Mouse (Mus musculus): ENCODE measurements around the gene Bax.
A peak's percentile ranks its signal among the peaks of the same experiment; 100 is the strongest.
"Not testable (repeated sequence)": the region's sequence is repeated elsewhere in the genome, so short reads cannot be mapped to it uniquely, and the experiment has no call there.

The Bax gene

DNA sequence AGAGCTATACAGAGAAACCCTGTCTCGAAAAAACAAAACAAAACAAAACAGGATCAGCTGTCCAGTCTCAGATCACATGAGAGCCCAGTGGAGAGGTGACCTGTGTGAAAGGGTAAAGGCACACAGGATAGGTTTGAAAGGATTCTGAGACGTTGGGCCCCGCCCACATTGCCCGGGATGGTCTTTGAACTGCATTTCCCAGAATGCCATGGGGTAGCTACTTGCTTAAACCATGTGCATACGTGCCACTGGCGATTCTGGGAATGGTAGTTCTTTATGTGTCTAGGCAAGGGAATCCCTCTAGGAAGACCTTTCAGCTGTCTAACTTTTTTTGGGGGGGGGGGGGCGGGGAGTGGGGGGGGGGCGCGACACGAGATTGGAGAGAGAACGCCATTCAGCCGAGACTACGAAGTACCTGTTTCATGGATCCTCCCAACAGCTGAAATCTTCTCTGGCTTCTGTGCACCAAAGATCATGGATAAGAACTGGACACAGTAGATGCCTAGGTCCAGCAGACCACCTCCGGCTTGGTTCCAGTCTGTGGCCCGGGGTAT lies 14.8 kb upstream of the Bax start, which contains the start of gene Tulp2:
TSS of gene Tulp2 (plus strand) at position 504 of the 554 bp plus-strand sequence.
- peak; percentile 84 for DNase-seq (ENCODE audit: low spot score)

DNA sequence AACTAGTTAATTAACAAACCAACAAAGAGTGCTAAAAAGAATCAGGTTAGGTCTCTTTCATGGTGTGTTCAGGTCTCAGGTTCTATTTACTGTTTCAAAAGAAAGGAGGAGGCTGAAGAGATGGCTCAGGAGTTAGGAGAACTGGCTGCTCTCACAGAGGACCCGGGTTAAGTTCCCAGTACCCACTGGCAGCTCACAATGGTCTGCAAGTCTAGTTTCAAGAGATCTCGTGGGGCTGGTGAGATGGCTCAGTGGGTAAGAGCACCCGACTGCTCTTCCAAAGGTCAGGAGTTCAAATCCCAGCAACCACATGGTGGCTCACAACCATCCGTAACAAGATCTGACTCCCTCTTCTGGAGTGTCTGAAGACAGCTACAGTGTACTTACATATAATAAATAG lies 13.6 kb upstream of the Bax start:
- DNase-seq (ENCODE audit: low spot score) = not testable (repeated sequence)

GRCm38 (mm10) chr7:45478774-45479173 lies 12.1 kb upstream of the Bax start:
- no peak for DNase-seq (ENCODE audit: low spot score)

- DNase-seq (ENCODE audit: low spot score) = peak; percentile 81
Measured at GRCm38 (mm10) chr7:45477003-45477402, 10.3 kb upstream of the Bax start.

- DNase-seq (ENCODE audit: low spot score) = no peak
Measured at GRCm38 (mm10) chr7:45476453-45476852, 9.8 kb upstream of the Bax start.

GRCm38 (mm10) chr7:45475291-45475969 lies 8.7 kb upstream of the Bax start:
- DNase-seq (ENCODE audit: low spot score) = no peak

DNA sequence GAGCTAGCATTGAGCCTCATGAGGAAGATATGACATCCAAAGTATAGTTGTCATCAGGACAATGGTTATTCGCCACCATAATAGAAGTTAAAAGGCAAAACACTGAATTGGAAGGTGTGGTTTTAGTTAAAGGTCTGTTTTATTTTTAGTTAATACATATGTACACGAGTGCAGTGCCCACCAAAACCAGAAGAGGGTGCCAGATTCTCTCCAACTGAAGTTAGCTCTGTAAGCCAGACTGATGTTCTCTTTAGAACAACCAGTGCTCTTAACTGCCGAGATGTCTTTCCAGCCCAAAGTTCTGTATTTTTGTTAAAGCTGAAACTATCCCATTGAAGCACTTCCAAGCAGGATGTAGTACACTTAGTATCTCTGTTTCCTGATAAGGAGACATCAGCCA lies 4.2 kb upstream of the Bax start:
- DNase-seq (ENCODE audit: low spot score) = peak; percentile 92

GRCm38 (mm10) chr7:45467090-45467670 lies 482 bp upstream of the Bax start:
- DNase-seq (ENCODE audit: low spot score) = no peak

GRCm38 (mm10) chr7:45465549-45465948 lies 1.1 kb downstream of the Bax start:
- DNase-seq (ENCODE audit: low spot score) = no peak

DNA sequence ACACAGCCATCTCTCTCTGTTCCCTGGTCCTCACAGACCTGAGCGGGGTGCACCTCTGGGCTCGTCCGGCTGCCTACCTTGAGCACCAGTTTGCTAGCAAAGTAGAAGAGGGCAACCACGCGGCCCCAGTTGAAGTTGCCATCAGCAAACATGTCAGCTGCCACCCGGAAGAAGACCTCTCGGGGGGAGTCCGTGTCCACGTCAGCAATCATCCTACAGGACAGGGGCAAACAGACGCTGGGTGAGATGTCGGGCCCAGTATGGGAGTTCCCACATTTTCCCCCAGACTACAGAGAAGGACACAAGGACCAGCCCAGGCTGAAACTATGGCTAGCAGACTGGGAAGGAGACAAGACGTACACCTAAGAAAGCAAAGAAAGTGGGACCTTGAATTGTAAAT lies 1.6 kb downstream of the Bax start:
- DNase-seq (ENCODE audit: low spot score) = no peak

- DNase-seq (ENCODE audit: low spot score) = no peak
Measured at GRCm38 (mm10) chr7:45463987-45464778, 2.5 kb downstream of the Bax start.

DNA sequence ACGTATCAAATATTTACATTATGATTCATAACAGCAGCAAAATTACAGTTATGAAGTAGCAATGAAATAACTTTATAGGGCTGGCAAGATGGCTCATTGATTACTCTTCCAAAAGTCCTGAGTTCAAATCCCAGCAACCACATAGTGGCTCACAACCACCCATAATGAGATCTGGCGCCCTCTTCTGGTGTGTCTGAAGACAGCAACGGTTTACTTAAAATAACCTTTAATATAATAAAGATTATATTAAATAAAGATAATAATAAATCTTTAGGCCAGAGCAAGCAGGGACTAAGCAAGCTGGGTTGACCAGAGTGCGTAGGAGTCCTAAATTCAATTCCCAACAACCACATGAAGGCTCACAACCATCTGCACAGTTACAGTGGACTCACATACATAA lies 3.8 kb downstream of the Bax start:
- DNase-seq (ENCODE audit: low spot score) = not testable (repeated sequence)

DNA sequence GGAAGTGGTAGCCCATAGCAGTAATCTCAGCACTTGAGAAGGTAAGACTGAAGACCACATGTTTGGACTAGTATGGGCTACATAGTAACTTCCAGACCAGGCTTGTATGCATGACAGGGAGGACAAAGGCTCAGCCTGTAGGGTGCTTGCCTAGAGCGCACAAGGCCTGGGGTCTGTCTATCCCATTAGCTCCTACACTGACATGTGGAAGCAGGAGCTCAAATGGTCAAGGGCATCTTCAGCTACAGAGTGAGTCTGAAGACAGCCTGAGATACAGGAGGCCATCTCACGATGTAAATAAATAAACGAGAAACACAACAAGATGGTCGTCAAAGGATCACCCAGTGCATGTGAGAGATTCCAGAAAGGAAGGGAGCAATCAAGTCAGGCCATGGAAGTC lies 4.4 kb downstream of the Bax start:
- DNase-seq (ENCODE audit: low spot score) = no peak

DNA sequence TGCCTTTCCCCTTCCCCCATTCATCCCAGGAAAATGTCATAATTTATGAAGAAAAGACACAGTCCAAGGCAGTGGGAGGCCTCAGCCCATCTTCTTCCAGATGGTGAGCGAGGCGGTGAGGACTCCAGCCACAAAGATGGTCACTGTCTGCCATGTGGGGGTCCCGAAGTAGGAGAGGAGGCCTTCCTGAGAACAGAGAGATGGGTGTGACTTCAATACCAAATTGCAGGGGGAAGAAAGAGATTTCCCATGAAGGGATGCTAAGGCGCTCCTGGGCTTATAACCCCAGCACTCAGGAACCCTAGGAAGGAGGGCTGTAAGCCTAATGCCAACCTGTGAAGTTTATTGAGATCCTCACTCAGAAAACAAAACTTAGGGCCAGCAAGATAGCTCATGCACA lies 4.9 kb downstream of the Bax start:
- no peak for DNase-seq (ENCODE audit: low spot score)

- no peak for DNase-seq (ENCODE audit: low spot score)
Measured at GRCm38 (mm10) chr7:45461326-45461725, 5.4 kb downstream of the Bax start.

GRCm38 (mm10) chr7:45460860-45461314 lies 5.8 kb downstream of the Bax start:
- peak; percentile 65 for DNase-seq (ENCODE audit: low spot score)

- no peak for DNase-seq (ENCODE audit: low spot score)
Measured at GRCm38 (mm10) chr7:45460377-45460776, 6.3 kb downstream of the Bax start.

GRCm38 (mm10) chr7:45459564-45460140 lies 7.0 kb downstream of the Bax start, which contains the start of gene Ftl1:
Gene Ftl1, minus strand, starts transcription at chr7:45459884.
- DNase-seq (ENCODE audit: low spot score) = peak; percentile 99

DNA sequence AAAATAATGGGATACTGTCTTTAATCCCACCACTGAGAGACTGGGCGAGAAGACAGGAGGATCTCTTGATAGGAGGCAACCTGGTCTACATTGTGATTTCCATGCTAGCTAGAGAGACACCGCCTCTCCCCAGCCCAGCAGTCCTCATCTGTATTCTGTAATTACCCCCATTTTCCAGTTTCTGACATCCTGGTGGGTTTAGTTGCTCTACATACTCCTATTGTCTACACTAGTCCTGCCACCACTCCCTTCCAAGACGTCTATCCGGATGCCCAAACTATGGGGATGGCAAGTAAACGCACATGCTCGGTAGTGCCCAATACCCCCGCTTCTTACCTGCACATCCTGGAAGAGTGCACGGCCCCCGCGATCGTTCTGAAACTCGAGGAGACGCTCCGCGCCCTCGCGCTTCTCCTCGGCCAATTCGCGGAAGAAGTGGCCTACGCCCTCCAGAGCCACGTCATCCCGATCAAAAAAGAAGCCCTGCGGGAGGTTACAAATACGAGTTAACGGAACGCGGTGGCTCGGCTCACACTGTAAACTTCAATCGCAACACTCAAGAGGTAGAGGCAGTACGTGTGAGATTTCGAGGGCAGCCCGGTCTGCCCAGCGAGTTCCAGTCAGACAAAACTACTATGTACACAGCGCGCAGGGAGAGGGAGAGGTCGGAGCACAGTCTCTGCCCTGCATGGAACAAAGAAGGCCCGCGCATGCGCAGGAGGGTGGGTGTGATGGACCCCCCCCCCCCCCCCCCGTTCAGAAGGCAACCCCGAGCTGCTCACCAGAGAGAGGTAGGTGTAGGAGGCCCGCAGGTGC lies 7.7 kb downstream of the Bax start:
- peak; percentile 88 for DNase-seq (ENCODE audit: low spot score)

GRCm38 (mm10) chr7:45457204-45458060 lies 9.3 kb downstream of the Bax start:
- peak; percentile 34 for DNase-seq (ENCODE audit: low spot score)
